Mouse (Mus musculus): Measurements from ENCODE around the gene Adap1.

Adap1 gene

DNA sequence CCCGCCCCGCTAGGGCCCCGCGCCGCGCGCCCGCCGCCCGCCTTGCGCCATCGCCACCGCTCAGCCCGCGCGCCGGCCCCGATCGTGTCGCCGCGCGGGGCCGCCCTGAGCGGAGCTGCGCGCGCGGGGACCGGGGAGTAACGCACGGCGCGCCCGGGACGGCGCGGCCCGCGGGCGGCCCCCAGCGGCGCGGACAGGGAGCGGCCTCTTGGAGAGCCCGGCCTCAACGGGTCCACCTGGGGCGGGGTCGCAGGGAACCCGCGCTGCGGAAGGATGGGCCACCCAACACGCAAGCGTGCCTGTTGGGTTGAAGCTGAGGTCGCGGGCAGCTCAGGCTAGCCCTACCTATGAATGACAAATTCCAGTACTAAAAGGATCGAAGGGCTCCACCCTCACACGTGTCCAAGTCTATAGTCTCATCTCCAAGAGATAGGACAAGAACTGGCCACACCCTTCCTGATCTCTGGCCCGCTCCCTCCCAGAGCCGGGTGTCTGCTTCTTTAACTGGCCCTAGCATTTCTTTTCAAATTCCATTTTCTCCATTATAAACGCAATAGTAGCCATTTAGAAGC lies at the start of gene Adap1:
TSS of gene Adap1 (minus strand) at position 228 of the 572 bp plus-strand sequence.
- peak; percentile 22 to 60 for DNase-seq (ENCODE audit: low spot score in 2 of 2)

DNA sequence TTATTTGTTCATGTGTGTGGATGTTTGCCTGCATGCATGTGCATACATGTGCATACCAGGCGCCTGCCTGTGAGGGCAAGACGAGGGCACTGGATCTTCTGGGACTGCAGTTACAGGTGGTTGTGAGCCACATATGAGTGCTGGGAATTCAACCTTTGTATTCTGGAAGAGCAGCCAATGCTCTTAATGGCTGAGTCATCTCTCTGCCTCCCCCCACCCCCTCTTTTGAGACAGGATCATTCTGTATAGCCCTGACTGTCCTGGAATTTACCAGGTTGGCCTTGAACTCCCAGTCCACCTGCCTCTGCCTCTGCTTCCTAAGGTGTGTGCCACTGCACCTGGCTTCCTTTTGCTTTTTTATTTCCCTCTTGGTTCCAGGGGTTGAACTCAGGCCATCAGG lies 49.4 kb upstream of the Adap1 start:
- DNase-seq (ENCODE audit: low spot score in 2 of 2) = no peak

DNA sequence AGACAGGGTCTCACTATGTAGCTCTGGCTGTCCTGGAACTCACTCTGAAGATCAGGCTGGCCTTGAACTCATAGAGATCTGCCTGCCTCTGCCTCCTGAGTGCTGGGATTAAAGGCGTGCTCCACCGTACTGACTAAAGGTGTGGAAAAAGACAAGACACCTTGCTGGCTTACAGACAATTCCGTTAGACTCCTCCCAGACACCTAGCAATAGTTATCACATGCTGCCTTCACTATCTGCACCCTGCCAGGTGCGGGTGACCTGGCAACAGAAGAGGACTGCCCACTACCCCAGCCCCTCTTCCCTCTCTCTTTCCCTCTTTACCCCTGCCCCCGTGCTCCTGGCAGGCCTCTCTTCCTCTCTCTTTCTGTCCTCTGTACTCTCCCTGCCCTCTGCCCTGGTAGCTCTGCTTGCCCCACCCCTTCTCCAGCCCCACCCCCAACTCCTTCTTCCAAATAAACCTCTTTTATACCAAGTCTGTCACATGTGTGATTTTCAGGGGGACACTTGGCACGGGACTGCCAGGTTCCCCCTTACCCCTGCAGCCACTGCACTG lies 48.5 kb upstream of the Adap1 start:
- no peak for DNase-seq (ENCODE audit: low spot score in 2 of 2)

DNA sequence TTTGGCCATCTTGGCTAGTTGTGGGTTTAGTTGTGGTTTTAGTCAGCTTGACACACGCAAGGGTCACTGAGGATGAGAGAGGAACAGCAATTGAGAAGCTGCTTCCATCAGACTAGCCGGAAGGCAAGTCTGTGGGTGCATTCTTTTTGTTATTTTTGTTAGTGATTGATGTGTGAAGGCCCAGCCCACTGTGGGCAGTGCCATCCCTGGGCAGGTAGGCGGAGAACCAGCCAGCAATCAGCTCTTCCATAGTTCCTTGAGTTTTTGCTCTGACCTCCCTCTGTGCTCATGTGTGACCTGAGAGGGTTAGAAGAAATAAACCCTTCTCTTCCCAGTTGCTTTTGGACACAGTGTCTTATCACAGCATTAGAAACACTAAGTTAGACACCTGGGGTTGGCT lies 47.7 kb upstream of the Adap1 start:
- DNase-seq (ENCODE audit: low spot score in 2 of 2) = no peak

DNA sequence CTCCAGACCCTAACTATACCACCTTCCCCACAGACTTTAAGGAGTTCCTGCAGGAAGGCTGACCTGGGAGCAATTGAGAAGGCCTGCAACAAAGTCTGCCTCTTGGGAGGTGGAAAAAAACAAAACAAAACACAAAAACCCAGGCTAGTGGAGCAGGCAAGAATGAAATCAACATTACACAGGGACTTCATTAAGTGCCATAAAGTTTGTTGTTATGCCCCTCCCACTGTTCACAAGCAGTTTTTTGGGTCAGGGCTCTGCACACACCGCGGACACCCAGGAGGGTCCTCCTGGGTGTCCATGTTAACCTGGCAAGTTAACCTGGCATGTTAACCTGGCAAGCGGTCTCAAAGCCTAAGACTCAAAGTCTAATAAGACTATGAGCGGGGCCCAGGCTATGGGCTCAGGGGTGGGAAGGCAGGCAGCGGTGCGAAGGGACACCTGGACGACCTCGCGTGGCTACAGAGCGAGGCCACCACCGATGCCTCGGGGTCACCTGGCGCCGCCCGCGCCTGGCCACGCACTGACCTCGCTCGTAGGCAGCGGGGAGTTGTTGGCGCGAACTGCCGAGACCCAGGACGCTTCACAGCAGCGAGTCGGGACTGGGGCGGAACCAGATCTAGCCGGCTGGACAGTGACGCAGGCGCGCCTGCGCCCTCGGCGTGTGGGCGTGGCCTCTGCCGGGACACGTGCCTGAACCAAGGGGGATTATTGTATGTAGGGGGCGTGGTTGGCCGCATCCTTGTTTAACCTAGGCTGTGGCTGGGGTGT lies 46.4 kb upstream of the Adap1 start:
- DNase-seq (ENCODE audit: low spot score in 2 of 2) = peak; percentile 86 to 91

DNA sequence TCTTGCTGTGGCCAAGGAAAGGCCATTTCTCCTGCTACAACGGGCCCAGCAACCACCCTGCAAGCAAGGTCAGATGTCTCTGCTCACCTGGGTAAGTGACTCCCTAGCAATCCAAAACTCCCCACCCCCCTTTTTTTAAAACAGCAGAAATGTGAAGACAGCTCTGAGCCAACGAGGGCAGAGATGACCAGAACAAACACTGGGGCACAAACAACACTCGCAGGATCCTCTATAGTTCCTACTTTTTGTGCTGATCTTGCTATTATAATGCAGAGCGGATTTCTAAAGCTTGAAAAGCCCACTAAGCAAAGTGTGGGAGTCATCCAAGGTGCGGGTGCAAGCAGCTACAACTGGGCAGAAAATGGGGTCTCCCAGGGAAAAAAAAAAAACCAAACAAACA lies 45.7 kb upstream of the Adap1 start:
- DNase-seq (ENCODE audit: low spot score in 2 of 2) = no peak

DNA sequence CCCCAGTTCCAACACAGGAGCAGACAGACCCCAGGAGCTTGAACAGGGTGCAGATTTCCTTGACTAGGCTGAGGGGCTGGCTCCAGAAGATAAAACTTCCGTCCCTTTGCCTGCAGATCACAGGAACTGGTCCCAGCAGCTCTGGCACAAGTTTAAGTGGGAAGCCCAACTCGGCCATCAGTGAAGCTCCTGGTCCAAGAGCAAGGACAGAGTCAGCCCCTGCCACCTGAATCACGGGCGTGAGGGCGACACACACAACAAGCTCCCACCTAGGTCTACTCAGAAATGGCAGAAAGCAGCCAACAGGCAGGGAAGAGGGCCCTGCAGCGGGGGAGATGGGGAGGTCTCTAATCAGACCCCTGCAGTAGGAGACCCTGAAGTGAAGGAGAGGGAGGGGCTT lies 44.9 kb upstream of the Adap1 start:
- DNase-seq (ENCODE audit: low spot score in 2 of 2) = no peak

DNA sequence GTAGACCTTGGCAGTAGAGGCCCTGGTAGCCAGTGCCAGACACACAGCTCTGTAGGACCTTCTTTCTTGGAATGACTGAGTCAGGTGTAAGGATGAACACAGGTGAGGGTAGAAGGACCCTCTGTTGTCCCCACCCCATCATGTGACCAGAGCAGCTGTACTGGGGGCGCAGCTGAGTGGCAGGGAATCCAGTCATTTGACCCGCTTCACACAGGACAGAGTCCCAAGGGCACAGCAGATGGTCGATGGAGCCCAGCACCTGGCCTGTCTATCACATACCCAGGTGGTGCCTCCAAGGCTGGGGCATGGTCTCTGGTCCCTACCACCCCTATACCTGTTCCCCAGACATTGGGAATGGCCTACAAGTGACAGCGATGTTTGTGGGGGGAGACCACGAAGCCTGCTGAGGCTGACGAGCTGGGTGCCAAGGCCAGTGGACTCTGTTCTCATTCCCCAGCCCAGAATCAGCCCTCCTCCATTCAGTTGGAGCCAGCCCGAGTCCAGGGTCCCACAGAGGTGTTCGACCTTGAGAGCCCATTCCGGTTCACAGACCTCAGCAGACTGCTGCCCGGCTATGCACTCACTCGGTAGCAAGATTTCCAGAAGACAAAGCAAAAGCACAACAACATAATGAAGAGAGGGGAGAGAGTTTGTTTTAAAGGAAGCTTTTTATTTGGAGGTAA lies 43.4 kb upstream of the Adap1 start:
- DNase-seq (ENCODE audit: low spot score in 2 of 2) = no peak

DNA sequence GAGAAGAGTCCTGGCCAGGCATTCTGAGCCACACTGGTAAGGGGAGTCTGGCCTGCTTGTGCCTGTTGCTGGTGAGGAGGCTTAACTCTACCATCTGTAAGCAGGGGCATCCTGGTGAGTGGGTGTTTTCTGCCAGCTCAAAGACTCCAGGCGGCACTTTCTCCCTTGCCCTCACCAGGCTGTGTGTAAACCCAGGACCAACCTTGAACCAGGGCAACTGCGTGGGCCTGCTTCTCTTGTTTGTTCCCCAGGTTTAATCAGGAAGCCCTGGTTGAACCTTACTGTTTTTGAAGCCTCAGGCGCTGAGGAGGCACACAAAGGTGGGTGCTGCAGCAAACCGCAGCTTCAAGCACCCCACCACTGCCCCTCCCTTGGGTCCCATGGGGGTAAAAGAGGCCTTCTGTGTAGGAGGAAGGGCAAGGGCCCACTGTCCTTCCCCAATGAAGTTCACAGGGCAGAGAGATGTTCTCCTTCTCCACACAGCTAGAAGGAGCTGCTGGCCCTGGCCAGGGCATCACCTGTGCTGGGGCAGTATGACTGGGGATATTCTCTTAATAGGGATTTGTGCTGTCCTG lies 42.5 kb upstream of the Adap1 start:
- no peak for DNase-seq (ENCODE audit: low spot score in 2 of 2)

DNA sequence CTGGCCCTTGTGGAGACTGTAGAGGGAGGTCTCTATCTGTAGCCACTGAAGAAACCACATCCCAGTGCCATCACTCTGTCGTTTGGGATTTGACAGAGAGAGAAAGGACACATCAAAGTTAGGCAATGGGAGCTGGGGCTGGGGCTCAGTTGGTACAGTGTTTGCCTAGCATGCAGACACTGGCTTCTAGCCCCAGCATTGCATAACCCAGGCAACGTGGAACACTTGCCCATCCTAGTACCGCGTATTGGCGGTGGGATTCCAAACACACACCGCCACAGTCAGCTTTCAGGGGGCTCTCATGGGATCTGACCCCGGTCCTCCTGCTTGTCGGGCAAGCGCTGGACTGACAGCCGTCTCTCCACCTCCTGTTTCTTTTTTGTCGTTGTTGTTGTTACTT lies 41.1 kb upstream of the Adap1 start:
- DNase-seq (ENCODE audit: low spot score in 2 of 2) = no peak

DNA sequence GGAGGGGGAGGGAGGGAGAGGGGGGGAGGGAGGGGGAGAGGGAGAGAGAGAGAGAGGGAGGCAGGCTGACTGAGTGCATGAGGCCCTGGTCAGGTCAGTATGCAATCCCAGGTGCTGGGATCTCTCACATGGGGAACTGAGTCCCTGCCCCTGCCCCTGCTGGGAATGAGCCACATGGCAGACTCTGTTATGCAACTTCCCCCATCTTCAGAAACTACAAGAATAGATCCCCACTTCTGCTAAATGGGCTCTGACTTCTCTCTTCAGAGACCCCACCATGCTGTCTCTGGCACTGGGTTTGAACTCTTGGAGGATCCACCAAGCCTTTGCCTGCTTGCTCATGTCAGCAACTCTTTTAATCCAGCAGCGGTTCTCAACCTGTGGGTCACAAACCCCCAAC lies 40.4 kb upstream of the Adap1 start:
- DNase-seq (ENCODE audit: low spot score in 2 of 2) = no peak

DNA sequence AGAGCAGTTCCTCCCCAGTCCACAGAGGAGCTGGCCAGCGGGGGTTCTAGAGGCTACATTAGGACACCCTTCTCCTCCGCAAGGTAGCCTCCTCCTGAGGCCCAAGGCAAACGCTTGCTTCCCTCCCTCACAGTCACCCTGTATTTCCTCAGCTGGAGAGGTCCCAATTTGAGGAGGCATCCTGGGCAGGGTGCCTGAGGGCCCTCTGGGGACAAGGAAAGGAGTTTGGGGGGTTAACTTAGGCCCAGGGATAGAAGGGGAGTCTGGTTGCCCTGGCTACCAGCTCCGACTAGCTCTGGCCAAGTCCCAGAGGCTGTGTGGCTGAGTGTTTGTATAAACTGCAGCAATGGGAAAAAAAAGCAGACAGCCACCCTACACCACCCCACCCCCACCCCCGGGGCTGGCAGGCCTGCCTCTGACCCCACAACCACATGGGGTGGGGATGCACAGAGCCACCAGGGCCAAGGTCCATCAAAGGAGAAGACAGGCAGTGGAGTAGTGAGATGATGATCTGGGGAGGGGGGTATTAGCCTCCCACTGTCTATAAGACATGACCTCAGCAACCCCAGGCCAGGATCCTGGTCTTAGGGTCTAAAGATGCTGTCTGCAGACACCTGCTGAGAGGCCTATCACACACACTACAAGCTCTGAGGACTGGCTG lies 39.6 kb upstream of the Adap1 start:
- DNase-seq (ENCODE audit: low spot score in 2 of 2) = peak in 1 of 2 experiments; percentile 47

DNA sequence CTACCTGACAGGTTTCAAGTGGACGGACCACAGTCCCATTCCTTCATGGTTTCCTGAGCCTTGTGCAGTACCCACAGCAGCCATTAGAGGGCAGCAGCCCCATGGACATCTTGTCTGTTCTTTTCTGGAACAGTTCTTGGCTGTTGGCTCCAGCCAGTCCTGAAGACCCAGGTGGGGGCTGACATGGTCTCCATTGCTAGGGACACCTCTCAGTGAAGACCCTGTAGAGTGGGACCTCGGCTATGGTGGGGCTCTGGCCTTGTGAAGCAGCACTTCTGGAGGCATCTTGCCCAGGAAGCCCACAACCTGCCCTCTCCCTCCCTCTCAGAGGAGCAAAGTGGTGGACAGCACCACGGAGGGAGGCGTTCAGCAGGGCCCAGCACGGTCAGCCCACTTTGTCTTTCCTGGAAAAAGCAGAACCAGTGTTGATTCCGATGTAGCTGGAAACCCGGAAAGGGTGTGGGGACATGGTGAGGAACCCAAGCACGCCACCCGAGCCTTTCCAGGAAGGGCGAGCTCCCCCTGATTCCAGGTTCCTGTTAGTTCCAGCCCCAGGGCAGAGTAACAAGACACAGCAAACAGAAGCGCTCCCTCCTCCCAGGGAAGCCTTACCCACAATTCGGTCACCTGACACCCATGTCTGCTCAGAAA lies 39.0 kb upstream of the Adap1 start:
- peak; percentile 80 to 94 for DNase-seq (ENCODE audit: low spot score in 2 of 2)

DNA sequence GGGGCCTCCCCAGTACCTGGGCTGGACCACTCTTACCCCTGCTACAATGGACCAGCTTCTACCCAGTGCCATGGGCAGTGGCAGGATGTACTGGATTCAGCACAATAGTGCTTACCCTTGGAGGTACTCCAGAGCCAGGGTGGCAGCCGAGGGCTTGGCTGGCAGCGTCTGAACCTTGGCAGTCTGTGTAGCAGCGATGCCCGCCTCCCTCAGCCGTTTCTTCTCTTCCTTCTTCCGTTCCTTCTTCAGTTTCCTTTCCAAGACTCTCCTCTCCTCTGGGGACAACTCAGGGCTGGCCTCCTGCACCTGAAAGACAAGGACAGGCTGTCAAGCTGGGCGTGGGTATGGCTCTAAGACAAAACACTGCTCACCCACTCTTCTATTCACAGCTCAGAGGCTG lies 38.4 kb upstream of the Adap1 start:
- no peak for DNase-seq (ENCODE audit: low spot score in 2 of 2)

DNA sequence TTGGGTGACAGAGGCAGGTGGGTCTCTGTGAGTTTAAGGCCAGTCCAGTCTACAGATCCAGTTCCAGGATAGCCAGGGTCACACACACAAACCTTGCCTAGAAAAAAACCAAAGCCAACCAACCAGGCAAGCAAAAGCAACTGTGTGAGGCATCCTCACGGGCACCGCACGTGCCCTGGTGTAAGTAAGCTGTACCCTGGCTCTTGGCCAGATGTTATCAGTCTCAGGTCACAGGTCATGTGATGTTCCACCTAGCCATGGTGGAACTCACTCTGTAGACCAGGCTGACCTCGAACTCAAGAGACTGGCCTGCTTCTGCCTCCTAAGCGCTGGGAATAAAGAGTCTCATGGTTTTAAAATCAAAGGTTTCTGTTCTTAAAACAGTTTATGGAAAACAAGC lies 33.8 kb upstream of the Adap1 start:
- no peak for DNase-seq (ENCODE audit: low spot score in 2 of 2)

DNA sequence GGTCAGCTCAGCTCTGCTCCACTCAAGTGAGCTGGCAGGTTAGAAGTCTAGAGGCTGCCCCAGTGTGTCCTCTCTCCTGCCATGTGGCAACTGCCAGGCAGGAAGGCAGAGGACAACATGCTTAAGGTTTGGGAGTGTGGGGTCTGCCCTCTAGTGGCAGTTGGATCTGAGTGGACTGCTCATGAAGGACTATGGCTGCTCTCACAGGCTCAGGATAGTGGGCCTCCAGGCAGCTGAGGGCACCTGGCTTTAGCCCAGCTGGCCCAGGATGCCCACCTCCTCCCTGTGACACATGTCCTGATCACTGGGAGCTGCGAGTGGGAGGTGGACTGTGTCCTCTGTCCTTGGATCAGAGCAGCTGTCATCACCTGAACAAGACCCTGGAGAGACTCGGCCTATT lies 33.2 kb upstream of the Adap1 start:
- no peak for DNase-seq (ENCODE audit: low spot score in 2 of 2)

DNA sequence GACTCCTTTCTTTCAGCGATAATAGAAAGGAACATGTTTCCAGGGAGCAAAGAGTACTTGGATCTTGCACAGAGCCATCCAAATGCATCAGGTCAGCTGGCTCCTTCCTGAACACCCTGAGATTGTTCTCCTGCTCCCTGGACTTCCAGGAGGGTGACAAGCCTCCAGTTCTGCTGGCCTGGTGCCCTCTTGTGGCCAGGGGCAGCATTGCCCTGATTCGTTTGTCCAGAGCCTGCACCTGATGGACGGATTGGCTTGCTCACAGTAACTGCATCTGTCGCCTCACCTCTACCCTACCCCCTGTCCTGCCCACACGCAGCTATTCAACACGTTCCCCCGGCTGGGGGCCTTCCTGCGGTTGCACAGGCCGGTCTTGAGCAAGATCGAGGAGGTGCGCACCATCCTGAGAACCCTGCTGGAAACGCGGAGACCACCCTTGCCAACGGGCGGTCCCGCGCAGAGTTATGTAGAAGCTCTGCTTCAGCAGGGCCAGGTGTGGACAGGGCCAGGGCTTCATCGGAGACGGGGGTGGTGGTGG lies 29.9 kb upstream of the Adap1 start:
- peak; percentile 46 to 69 for DNase-seq (ENCODE audit: low spot score in 2 of 2)

DNA sequence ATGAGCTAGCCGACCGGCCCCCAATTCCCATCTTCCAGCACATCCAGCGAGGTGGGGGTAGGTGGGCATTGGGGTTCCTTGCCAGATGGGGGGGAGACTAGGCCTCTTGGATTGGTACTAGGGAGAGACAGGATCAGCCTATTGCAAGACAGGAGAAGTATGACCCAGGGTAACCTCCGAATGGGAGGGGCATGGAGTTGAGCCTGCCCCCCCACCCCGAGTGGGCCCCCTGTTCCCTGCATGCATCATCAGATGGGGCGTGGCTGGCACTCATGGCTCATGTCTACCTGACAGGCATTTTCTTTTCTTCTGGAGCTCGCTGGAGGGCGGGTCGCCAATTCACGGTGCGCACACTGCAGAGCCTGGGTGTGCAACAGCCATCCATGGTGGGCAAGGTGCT lies 28.5 kb upstream of the Adap1 start:
- no peak for DNase-seq (ENCODE audit: low spot score in 2 of 2)

DNA sequence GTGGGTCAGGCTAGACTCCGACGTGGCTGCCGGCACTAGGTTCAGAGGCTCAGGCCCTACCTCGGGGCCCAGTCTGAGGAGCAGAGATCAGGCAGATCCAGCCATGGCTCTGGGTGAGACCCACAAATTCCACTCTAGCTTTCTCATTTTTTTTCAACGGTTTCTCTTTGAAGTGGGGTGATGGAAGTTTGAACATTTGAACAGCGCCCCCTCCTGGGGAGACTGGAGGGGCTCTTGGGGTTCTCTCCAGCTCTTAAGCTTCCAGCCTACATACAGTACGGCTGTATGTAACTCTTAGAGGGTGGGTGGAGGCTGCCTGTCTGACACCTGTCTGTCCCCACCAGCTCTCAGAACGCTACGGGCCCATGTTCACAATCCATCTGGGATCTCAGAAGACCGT lies 28.1 kb upstream of the Adap1 start:
- DNase-seq (ENCODE audit: low spot score in 2 of 2) = no peak

DNA sequence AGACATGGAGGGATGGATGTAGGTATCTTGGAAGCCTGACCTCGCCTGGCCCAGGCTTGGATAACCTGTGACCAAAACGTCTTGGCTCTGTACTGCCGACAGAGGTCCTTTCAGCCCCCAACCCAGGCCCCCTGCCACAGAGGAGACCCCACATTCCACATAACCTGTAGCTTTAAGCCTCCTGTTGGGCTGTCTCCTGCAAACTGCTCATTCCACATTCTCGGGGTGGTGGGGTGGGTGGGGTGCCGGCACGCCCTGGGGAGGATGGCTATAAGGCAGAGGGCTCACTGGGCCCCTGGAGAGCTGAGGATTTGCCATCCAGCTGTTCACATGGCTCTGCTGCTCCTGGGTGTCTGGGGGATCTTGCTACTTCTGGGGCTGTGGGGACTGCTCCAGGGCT lies 26.9 kb upstream of the Adap1 start, which contains the start of gene Cyp2w1:
TSS of gene Cyp2w1 (plus strand) at position 301 of the 400 bp plus-strand sequence.
- no peak for DNase-seq (ENCODE audit: low spot score in 2 of 2)

DNA sequence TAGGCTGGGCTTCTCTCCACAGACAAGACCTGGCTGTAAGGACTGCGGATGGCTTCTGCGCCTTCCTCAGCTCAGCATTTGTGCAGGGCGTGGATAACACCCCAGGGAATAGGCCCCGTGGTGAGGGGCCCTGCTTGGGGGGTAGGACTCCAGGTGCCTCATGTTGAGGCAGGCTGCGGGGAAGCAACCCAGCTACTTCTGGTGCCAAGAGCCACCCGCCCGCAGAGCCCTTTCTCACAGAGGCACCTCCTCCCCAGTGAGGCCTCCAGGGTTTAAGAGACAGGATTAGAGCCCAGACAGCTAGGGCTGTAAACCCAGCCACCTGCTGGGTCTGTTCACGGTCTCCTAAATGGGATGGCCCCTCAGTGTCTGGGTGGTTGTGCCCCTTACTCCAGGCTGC lies 26.2 kb upstream of the Adap1 start:
- no peak for DNase-seq (ENCODE audit: low spot score in 2 of 2)

Data from urinary bladder, adult 18-20 months (tissue).